Mouse (Mus musculus): Measurements from ENCODE around the gene Zdbf2. TPM values are rescaled to one million over a fixed set of nuclear protein-coding genes. Genes with fewer than 3 reads are reported as not detected.
"Not testable (repeated sequence)": the region's sequence is repeated elsewhere in the genome, so short reads cannot be mapped to it uniquely, and the experiment has no call there.

Gene Zdbf2
- polyA plus RNA-seq, 1 experiment from 2014 or later: 12.2 TPM

- Histone ChIP-seq H3K4me1 (no peaks in the 10 kb centered on the region), H3K9ac (no peak overlapping the region), H3K36me3 (no peaks in the 10 kb centered on the region), H3K9me3 (no peaks in the 10 kb centered on the region), H3K4me2 (no peak overlapping the region), H3K27me3 (peaks cover 90% of the 10 kb centered on the region), H3K4me3 (no peak overlapping the region), H3K27ac (no peak overlapping the region)
- 45% methylated on average over 4 of the region's 4 CpGs for WGBS
- ATAC-seq (ENCODE audit: insufficient number of reproducible peaks, insufficient read depth, low FRiP score, low TSS enrichment, low read depth): no peak
These were observed 7.6 kb upstream of the Zdbf2 start for GRCm38 (mm10) chr1:63265461-63265860.

GRCm38 (mm10) chr1:63266121-63266520 lies 6.9 kb upstream of the Zdbf2 start:
- no peak for ATAC-seq (ENCODE audit: insufficient number of reproducible peaks, insufficient read depth, low FRiP score, low TSS enrichment, low read depth)

GRCm38 (mm10) chr1:63266716-63267115 lies 6.3 kb upstream of the Zdbf2 start:
- H3K4me1 ChIP-seq: no peaks in the 10 kb centered on the region
- peaks cover 92% of the 10 kb centered on the region for H3K27me3 ChIP-seq
- H3K27ac ChIP-seq: no peak overlapping the region
- ATAC-seq (ENCODE audit: insufficient number of reproducible peaks, insufficient read depth, low FRiP score, low TSS enrichment, low read depth): no peak
- WGBS: 44% methylated on average over 15 of the region's 15 CpGs
- H3K9ac ChIP-seq: no peak overlapping the region
- H3K4me3 ChIP-seq: no peak overlapping the region
- no peaks in the 10 kb centered on the region for H3K9me3 ChIP-seq
- H3K4me2 ChIP-seq: no peak overlapping the region
- no peaks in the 10 kb centered on the region for H3K36me3 ChIP-seq

More at GRCm38 (mm10) chr1:63266121-63266520, 6.9 kb upstream of the Zdbf2 start:
- no peaks in the 10 kb centered on the region for H3K9me3 ChIP-seq
- H3K4me3 ChIP-seq: no peak overlapping the region
- no peak overlapping the region for H3K27ac ChIP-seq
- 36% methylated on average over 12 of the region's 12 CpGs for WGBS
- no peaks in the 10 kb centered on the region for H3K4me1 ChIP-seq
- H3K36me3 ChIP-seq: no peaks in the 10 kb centered on the region
- H3K27me3 ChIP-seq: peaks cover 90% of the 10 kb centered on the region
- no peak overlapping the region for H3K9ac ChIP-seq
- H3K4me2 ChIP-seq: no peak overlapping the region

GRCm38 (mm10) chr1:63272125-63272675 lies 865 bp upstream of the Zdbf2 start:
- peak overlapping the region; percentile 61 for H3K4me2 ChIP-seq
- H3K4me3 ChIP-seq: peak overlapping the region; percentile 58; the same call in 1 of the 2 replicates
- no peak for ATAC-seq (ENCODE audit: insufficient number of reproducible peaks, insufficient read depth, low FRiP score, low TSS enrichment, low read depth)
- H3K36me3 ChIP-seq: no peaks in the 10 kb centered on the region
- no peak overlapping the region for H3K9ac ChIP-seq
- H3K9me3 ChIP-seq: no peaks in the 10 kb centered on the region
- 23% methylated on average over 8 of the region's 8 CpGs for WGBS
- no peaks in the 10 kb centered on the region for H3K4me1 ChIP-seq
- H3K27me3 ChIP-seq: peaks cover 82% of the 10 kb centered on the region
- H3K27ac ChIP-seq: peak overlapping the region; percentile 78

GRCm38 (mm10) chr1:63273339-63273951 lies 380 bp downstream of the Zdbf2 start:
- H3K9ac ChIP-seq: peak overlapping the region; percentile 80
- H3K4me2 ChIP-seq: peak overlapping the region; percentile 61
- H3K27ac ChIP-seq: peak overlapping the region; percentile 78
- H3K4me1 ChIP-seq: no peaks in the 10 kb centered on the region
- peak; percentile 59; the same call in 1 of the 2 replicates for ATAC-seq (ENCODE audit: insufficient number of reproducible peaks, insufficient read depth, low FRiP score, low TSS enrichment, low read depth)
- H3K27me3 ChIP-seq: peaks cover 84% of the 10 kb centered on the region
- 1% methylated on average over 59 of the region's 89 CpGs for whole genome bisulfite sequencing
- no peaks in the 10 kb centered on the region for H3K9me3 ChIP-seq
- H3K4me3 ChIP-seq: peak overlapping the region; percentile 58
- H3K36me3 ChIP-seq: no peaks in the 10 kb centered on the region

- no peak for ATAC-seq (ENCODE audit: insufficient number of reproducible peaks, insufficient read depth, low FRiP score, low TSS enrichment, low read depth)
- no peaks in the 10 kb centered on the region for H3K36me3 ChIP-seq
- no peaks in the 10 kb centered on the region for H3K4me1 ChIP-seq
- peak overlapping the region; percentile 58 for H3K4me3 ChIP-seq
- WGBS: 13% methylated on average over 19 of the region's 19 CpGs
- H3K4me2 ChIP-seq: peak overlapping the region; percentile 61
- H3K9ac ChIP-seq: peak overlapping the region; percentile 80; the same call in 1 of the 2 replicates
- H3K27ac ChIP-seq: no peak overlapping the region
- peaks cover 79% of the 10 kb centered on the region for H3K27me3 ChIP-seq
- no peaks in the 10 kb centered on the region for H3K9me3 ChIP-seq
These were observed 1.1 kb downstream of the Zdbf2 start for GRCm38 (mm10) chr1:63274046-63274730.

- Histone ChIP-seq H3K9me3 (no peaks in the 10 kb centered on the region), H3K27ac (no peak overlapping the region), H3K4me3 (no peak overlapping the region), H3K9ac (no peak overlapping the region), H3K4me1 (no peaks in the 10 kb centered on the region), H3K4me2 (no peak overlapping the region), H3K27me3 (peaks cover 60% of the 10 kb centered on the region), H3K36me3 (peaks cover 3% of the 10 kb centered on the region; the same call in 1 of the 2 replicates)
- WGBS: 35% methylated on average over 5 of the region's 5 CpGs
- no peak for ATAC-seq (ENCODE audit: insufficient number of reproducible peaks, insufficient read depth, low FRiP score, low TSS enrichment, low read depth)
These were observed 5.0 kb downstream of the Zdbf2 start for GRCm38 (mm10) chr1:63278106-63278505.

- Histone ChIP-seq H3K9ac (no peak overlapping the region), H3K4me2 (no peak overlapping the region), H3K27me3 (no peaks in the 10 kb centered on the region), H3K9me3 (no peaks in the 10 kb centered on the region), H3K4me3 (no peak overlapping the region), H3K27ac (no peak overlapping the region), H3K4me1 (no peaks in the 10 kb centered on the region), H3K36me3 (no peaks in the 10 kb centered on the region)
- ATAC-seq (ENCODE audit: insufficient number of reproducible peaks, insufficient read depth, low FRiP score, low TSS enrichment, low read depth): no peak
- 42% methylated on average over 7 of the region's 7 CpGs for WGBS
These were observed 20.9 kb downstream of the Zdbf2 start for GRCm38 (mm10) chr1:63293965-63294364.

GRCm38 (mm10) chr1:63309661-63310060 lies 36.6 kb downstream of the Zdbf2 start:
- 40% methylated on average over 18 of the region's 18 CpGs for WGBS
- H3K4me3 ChIP-seq: peak overlapping the region; percentile 29
- no peak for ATAC-seq (ENCODE audit: insufficient number of reproducible peaks, insufficient read depth, low FRiP score, low TSS enrichment, low read depth)

GRCm38 (mm10) chr1:63323565-63324132 lies 50.6 kb downstream of the Zdbf2 start:
- H3K9ac ChIP-seq; H3K36me3 ChIP-seq; H3K9me3 ChIP-seq; ATAC-seq (ENCODE audit: insufficient number of reproducible peaks, insufficient read depth, low FRiP score, low TSS enrichment, low read depth); H3K4me2 ChIP-seq; H3K27ac ChIP-seq; H3K4me3 ChIP-seq; H3K4me1 ChIP-seq; H3K27me3 ChIP-seq: not testable (repeated sequence)
- 48% methylated on average over 12 of the region's 12 CpGs for WGBS

More at GRCm38 (mm10) chr1:63309661-63310060, 36.6 kb downstream of the Zdbf2 start:
- Histone ChIP-seq H3K27me3 (peaks cover 29% of the 10 kb centered on the region), H3K4me2 (peak overlapping the region; percentile 59), H3K4me1 (0 out of 2 replicates have a peak, but pooled peaks cover 4% of the 10 kb centered on the region), H3K27ac (no peak overlapping the region), H3K9me3 (no peaks in the 10 kb centered on the region), H3K36me3 (peaks cover 19% of the 10 kb centered on the region; the same call in 1 of the 2 replicates), H3K9ac (no peak overlapping the region)
